Mouse (Mus musculus): Measurements from ENCODE around the gene Abi3.

- peak; percentile 21; the same call in 1 of the 2 replicates for TF ChIP-seq CTCF (IDR thresholded peaks at IDR 0.05; ENCODE audit: low read depth)
- no peak; the same call in 1 of the 2 replicates for TF ChIP-seq EP300 (IDR thresholded peaks at IDR 0.05; ENCODE audit: low read depth)
Measured at GRCm38 (mm10) chr11:95805527-95805926, 36.7 kb downstream of the Abi3 start.

Data from liver, embryonic 14.5 days (tissue).